Mouse (Mus musculus) liver, adult 2 months (tissue): ENCODE data around the gene Cep63. TPM values are rescaled to one million over a fixed set of nuclear protein-coding genes. Genes with fewer than 3 reads are reported as not detected.
A peak's percentile ranks its signal among the peaks of the same experiment; 100 is the strongest.

ENCODE experiments used
- DNase-seq: peaks from one replicate; pipeline ENCODE4 v3.0.0-alpha.2; 2011; ENCODE audit warnings: low read depth, low spot score; ENCODE audit errors: extremely low read depth
- H3K27ac ChIP-seq: fragments of 200-500 bp; replicated peaks from 2 replicates; pipeline ENCODE4 v1.5.1; 2012; ENCODE audit warnings: low read depth, mild to moderate bottlenecking, control low read depth, inconsistent platforms, low read length; ENCODE audit not compliant: insufficient read depth
- H3K27me3 ChIP-seq: fragments of 200-500 bp; 2 replicates; pipeline ENCODE4 v1.6.1; 2012; ENCODE audit warnings: mild to moderate bottlenecking, moderate library complexity, low read length, inconsistent platforms; ENCODE audit not compliant: control insufficient read depth, insufficient read depth
- H3K36me3 ChIP-seq: fragments of 200-500 bp; 2 replicates; pipeline ENCODE4 v1.6.1; 2012; ENCODE audit warnings: low read length, inconsistent platforms; ENCODE audit not compliant: control insufficient read depth, insufficient read depth
- H3K4me1 ChIP-seq: fragments of 200-500 bp; 2 replicates; pipeline ENCODE4 v1.6.1; 2011; ENCODE audit warnings: low read length; ENCODE audit not compliant: control insufficient read depth, insufficient read depth
- H3K4me3 ChIP-seq: fragments of 200-500 bp; 2 replicates; pipeline ENCODE4 v1.5.1; 2011; ENCODE audit warnings: low read depth, mild to moderate bottlenecking, control low read depth, low read length, moderate library complexity; ENCODE audit not compliant: insufficient read depth
- H3K79me2 ChIP-seq: fragments of 200-500 bp; 2 replicates; pipeline ENCODE4 v1.6.1; 2012; ENCODE audit warnings: inconsistent platforms, mild to moderate bottlenecking, low read length, moderate library complexity; ENCODE audit not compliant: control insufficient read depth, insufficient read depth
- H3K9ac ChIP-seq: fragments of 200-500 bp; 2 replicates; pipeline ENCODE4 v1.6.1; 2012; ENCODE audit warnings: low read depth, mild to moderate bottlenecking, control low read depth, inconsistent platforms, low read length
- CTCF ChIP-seq: fragments of 200-500 bp; IDR thresholded peaks from 2 replicates; pipeline ENCODE4 v1.5.1; 2011; ENCODE audit warnings: low read depth, low read length, control low read depth
- POLR2A ChIP-seq: fragments of 200-500 bp; IDR thresholded peaks from 2 replicates; pipeline ENCODE4 v1.6.1; 2011; ENCODE audit warnings: low read length, control low read depth; ENCODE audit not compliant: insufficient read depth; ENCODE audit errors: extremely low read depth
- WGBS: fragments of 180-500 bp; shearing (Covaris S2); methylation state at CpG from one replicate; pipeline ENCODE4 v1.1.7; 2018; 5-methylcytosine and 5-hydroxymethylcytosine counted together
- polyA plus RNA-seq: library from polyadenylated mRNA; depleted of rRNA; stranded (reverse); fragments of >200 nt; gene quantifications from 2 replicates; pipeline ENCODE4 v1.2.3, GENCODE M21; 2012; rRNA removed
- total RNA-seq: library from RNA; depleted of rRNA; stranded (reverse); fragments of >200 nt; gene quantifications from 2 replicates; pipeline ENCODE4 v1.2.3, GENCODE M21; 2014; rRNA removed

Cep63 gene
- total RNA-seq: 5.9 and 6.5 TPM in 2 replicates
- polyA plus RNA-seq: 1.6 and 2.0 TPM in 2 replicates

DNA sequence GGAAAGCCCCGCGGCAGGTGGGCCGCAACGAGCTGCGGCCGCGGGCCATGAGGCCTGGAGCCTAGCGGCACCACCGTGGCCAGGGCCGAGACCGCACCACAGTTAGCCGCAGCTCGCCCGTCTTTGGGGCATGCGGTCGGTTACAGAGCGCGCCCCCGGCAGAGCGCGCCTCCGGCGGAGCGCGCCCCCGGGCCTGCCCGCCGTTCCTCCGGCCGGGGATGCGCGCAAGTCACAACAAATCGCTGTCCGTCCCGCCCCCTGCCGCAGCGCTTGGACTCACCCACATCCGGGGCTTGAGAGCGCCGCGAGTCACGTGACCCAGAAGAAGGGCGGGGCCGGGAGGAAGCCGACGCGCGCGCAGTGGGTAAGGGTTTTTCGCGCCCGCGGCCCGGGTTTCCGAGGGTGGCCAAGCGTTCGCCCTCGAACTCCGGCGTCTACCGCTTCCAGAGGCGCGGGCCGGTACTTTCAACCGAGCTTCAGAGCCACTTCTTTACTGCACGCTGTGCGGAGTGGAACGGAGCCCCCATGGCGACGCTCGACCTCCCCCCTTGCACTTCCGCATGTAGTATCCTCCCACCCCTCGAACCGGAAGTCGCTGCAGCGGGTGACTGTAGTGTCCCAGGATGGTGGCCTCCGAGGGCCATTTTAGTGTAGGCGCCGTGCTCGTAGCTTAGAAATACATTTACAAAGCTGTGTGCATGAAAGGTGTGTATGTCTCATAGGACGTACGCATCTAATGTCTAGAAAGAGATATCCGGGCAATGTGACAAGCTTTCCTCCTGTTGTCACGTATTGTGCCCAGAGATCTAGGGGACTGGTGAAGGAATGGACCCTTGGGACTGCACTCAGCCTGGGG, at the start of gene Cep63, which contains the start of gene Anapc13:
Gene Cep63 (minus strand): TSS at position 552 of the 856 bp plus-strand sequence.
Gene Anapc13 (plus strand): TSS at position 314 of the 856 bp plus-strand sequence.
- Histone ChIP-seq H3K9ac (peak within 1 kb of the TSS; percentile 95), H3K79me2 (no peaks in the 10 kb centered on the region; the same call in 1 of the 2 replicates), H3K27ac (peak within 1 kb of the TSS; percentile 95), H3K27me3 (no peaks in the 10 kb centered on the region), H3K4me3 (peak within 1 kb of the TSS; percentile 86), H3K36me3 (no peaks in the 10 kb centered on the region), H3K4me1 (peaks cover 9% of the 10 kb centered on the region)
- DNase-seq: peak; percentile 90
- no peak for TF ChIP-seq CTCF
- peak; percentile 57; the same call in 1 of the 2 replicates for TF ChIP-seq POLR2A
- under 1% methylated on average over 84 of the region's 84 CpGs for WGBS

GRCm38 (mm10) chr9:102675922-102676321, 49.6 kb upstream of the Cep63 start:
- H3K36me3 ChIP-seq: no peaks in the 10 kb centered on the region
- 78% methylated on average over 5 of the region's 5 CpGs for WGBS
- H3K4me3 ChIP-seq: no peak overlapping the region
- no peak for TF ChIP-seq CTCF
- TF ChIP-seq POLR2A: no peak
- H3K9ac ChIP-seq: no peak overlapping the region
- DNase-seq: no peak
- H3K27ac ChIP-seq: no peak overlapping the region
- H3K27me3 ChIP-seq: no peaks in the 10 kb centered on the region
- no peaks in the 10 kb centered on the region for H3K4me1 ChIP-seq
- no peaks in the 10 kb centered on the region for H3K79me2 ChIP-seq

DNA sequence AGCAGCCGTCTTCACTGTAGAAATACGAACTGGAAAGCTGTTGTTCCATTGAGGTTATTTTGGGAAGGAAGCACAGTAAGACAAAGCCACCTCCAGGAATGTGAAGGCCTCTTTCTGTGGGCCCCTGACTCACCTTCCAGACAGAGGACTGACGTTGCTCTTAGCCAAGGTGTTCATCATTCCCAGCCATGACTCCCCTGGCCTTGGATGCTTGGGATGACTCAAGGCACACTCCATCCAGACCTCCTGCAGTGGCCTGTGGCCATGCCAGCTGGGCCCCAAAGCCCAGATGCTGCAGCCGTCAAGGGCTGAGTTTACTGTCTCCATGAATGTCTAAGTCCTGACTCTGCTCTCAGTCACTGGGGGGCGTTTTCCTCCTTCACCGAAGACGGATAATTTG, 47.0 kb upstream of the Cep63 start:
- H3K27ac ChIP-seq: no peak overlapping the region
- H3K4me1 ChIP-seq: no peaks in the 10 kb centered on the region
- no peak overlapping the region for H3K9ac ChIP-seq
- no peak for TF ChIP-seq POLR2A
- no peak for TF ChIP-seq CTCF
- no peaks in the 10 kb centered on the region for H3K36me3 ChIP-seq
- no peaks in the 10 kb centered on the region for H3K79me2 ChIP-seq
- H3K4me3 ChIP-seq: no peak overlapping the region
- DNase-seq: no peak
- 89% methylated on average over 7 of the region's 7 CpGs for WGBS
- no peaks in the 10 kb centered on the region for H3K27me3 ChIP-seq

GRCm38 (mm10) chr9:102668906-102669305, 42.6 kb upstream of the Cep63 start:
- H3K9ac ChIP-seq: no peak overlapping the region
- TF ChIP-seq CTCF (no peak), POLR2A (no peak)
- DNase-seq: no peak
- no peaks in the 10 kb centered on the region for H3K27me3 ChIP-seq
- no peaks in the 10 kb centered on the region for H3K36me3 ChIP-seq
- no peaks in the 10 kb centered on the region for H3K79me2 ChIP-seq
- no peaks in the 10 kb centered on the region for H3K4me1 ChIP-seq
- 93% methylated on average over 12 of the region's 12 CpGs for WGBS
- no peak overlapping the region for H3K4me3 ChIP-seq
- H3K27ac ChIP-seq: no peak overlapping the region

- no peak for TF ChIP-seq POLR2A
- Histone ChIP-seq H3K27ac (no peak overlapping the region), H3K4me1 (no peaks in the 10 kb centered on the region), H3K9ac (no peak overlapping the region), H3K36me3 (no peaks in the 10 kb centered on the region), H3K27me3 (no peaks in the 10 kb centered on the region), H3K4me3 (no peak overlapping the region), H3K79me2 (no peaks in the 10 kb centered on the region)
- DNase-seq: no peak
- 47% methylated on average over 6 of the region's 6 CpGs for WGBS
These were observed 41.8 kb upstream of the Cep63 start for GRCm38 (mm10) chr9:102668115-102668514.
